Mouse (Mus musculus) lung, postnatal 0 days (tissue): ENCODE measurements around the gene Mpig6b. TPM values are rescaled to one million over a fixed set of nuclear protein-coding genes. Genes with fewer than 3 reads are reported as not detected.

Experiments
- ATAC-seq: fragments of 200-750 bp; cut with Nextera tagmentation; 2 replicates; pipeline ENCODE4 v1.8.0; 2017; ENCODE audit warnings: moderate library complexity
- DNase-seq: peaks from one replicate; pipeline ENCODE4 v3.0.0-alpha.2; 2016; ENCODE audit warnings: low spot score
- H3K27ac ChIP-seq: fragments of 300-500 bp; sonication (generic); 2 replicates; pipeline ENCODE4 v1.5.1; 2014; ENCODE audit warnings: antibody characterized with exemption, mild to moderate bottlenecking, low read length, mixed read lengths
- H3K27me3 ChIP-seq: fragments of 300-500 bp; sonication (generic); replicated peaks from 2 replicates; pipeline ENCODE4 v1.6.1; 2014; ENCODE audit warnings: low read length, mixed read lengths; ENCODE audit not compliant: insufficient read depth
- H3K36me3 ChIP-seq: fragments of 300-500 bp; sonication (generic); 2 replicates; pipeline ENCODE4 v1.6.1; 2014; ENCODE audit warnings: low read length, mixed read lengths; ENCODE audit not compliant: insufficient read depth
- H3K4me1 ChIP-seq: fragments of 300-500 bp; sonication (generic); 2 replicates; pipeline ENCODE4 v1.6.1; 2014; ENCODE audit warnings: antibody characterized with exemption, low read depth, low read length, mixed read lengths; ENCODE audit not compliant: insufficient read depth
- H3K4me2 ChIP-seq: fragments of 300-500 bp; sonication (generic); replicated peaks from 2 replicates; pipeline ENCODE4 v1.6.1; 2014; ENCODE audit warnings: low read depth, mild to moderate bottlenecking, low read length, moderate library complexity, mixed read lengths
- H3K4me3 ChIP-seq: fragments of 300-500 bp; sonication (generic); 2 replicates; pipeline ENCODE4 v1.5.1; 2014; ENCODE audit warnings: low read depth, low read length
- H3K9ac ChIP-seq: fragments of 300-500 bp; sonication (generic); replicated peaks from 2 replicates; pipeline ENCODE4 v1.6.1; 2014; ENCODE audit warnings: low read depth, mild to moderate bottlenecking
- H3K9me3 ChIP-seq: fragments of 300-500 bp; sonication (generic); 2 replicates; pipeline ENCODE4 v1.6.1; 2016; ENCODE audit warnings: low read length, mixed read lengths
- CTCF ChIP-seq: IDR thresholded peaks from 2 replicates; pipeline ENCODE4 v1.5.1; 2016; ENCODE audit warnings: antibody characterized with exemption, mild to moderate bottlenecking
- EP300 ChIP-seq: IDR thresholded peaks from 2 replicates; pipeline ENCODE4 v1.6.1; 2016; ENCODE audit warnings: antibody characterized with exemption, mild to moderate bottlenecking, control low read depth
- WGBS: fragments of 180-500 bp; shearing (Covaris S2); extraction: QIAGEN DNeasy Blood & Tissue Kit; methylation state at CpG from one replicate; pipeline ENCODE4 v1.1.7; 2014; 5-methylcytosine and 5-hydroxymethylcytosine counted together
- polyA plus RNA-seq: library from polyadenylated mRNA; unstranded; fragments of >200 nt; fragmentation: Nextera tagmentation; extraction: Ambion mirVana; gene quantifications from 2 replicates; pipeline ENCODE4 v1.2.1, GENCODE M21; 2015

The Mpig6b gene
- polyA plus RNA-seq, 1 experiment from 2014 or later, result 2.3 TPM

DNA sequence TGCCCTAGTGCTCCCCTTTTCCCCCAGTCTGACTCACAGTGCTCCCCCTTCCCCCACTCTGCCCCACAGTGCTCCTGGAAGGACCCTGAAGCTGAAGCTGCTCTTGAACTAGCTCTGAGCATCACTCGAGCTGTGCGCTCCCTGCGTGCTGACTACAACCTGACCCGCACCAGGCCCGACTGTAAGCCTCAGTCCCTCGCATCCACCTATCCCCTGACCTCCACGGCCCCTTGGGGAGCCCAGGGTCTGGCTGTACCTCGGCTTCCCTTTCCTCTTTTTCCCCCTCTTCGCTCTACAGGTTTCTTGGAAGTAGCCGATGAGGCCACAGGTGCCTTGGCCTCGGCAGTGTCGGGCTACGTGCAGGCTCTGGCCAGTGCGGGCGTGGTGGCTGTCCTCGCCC, 50.7 kb downstream of the Mpig6b start:
- no peaks in the 10 kb centered on the region for H3K9me3 ChIP-seq
- H3K4me3 ChIP-seq, result no peak overlapping the region
- no peak for ATAC-seq
- H3K4me1 ChIP-seq, result no peaks in the 10 kb centered on the region; the same call in 1 of the 2 replicates
- DNase-seq, result no peak
- no peak overlapping the region for H3K4me2 ChIP-seq
- no peak overlapping the region for H3K27ac ChIP-seq
- 89% methylated on average over 16 of the region's 16 CpGs for WGBS
- peaks cover 28% of the 10 kb centered on the region for H3K36me3 ChIP-seq
- H3K9ac ChIP-seq, result no peak overlapping the region
- no peaks in the 10 kb centered on the region for H3K27me3 ChIP-seq
- TF ChIP-seq CTCF (no peak), EP300 (no peak)

DNA sequence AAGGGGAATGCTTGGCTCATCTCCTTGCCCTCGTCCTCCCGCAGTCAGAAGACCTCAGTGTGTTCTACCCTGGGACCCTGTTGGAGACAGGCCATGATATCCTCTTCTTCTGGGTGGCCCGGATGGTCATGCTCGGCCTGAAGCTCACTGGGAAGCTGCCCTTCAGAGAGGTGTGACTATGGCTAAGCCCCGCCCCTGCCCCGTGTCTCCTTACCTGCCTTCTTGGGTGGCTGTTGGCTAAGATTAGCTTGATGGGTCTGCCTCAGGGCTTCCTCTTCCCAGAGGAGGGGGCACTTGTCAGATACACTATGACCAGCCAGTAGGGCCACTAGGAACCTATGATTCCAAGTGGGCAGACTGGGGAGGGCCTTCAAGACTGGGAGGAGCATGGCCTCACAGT, 52.8 kb downstream of the Mpig6b start:
- Histone ChIP-seq H3K36me3 (peaks cover 28% of the 10 kb centered on the region), H3K4me2 (no peak overlapping the region), H3K27ac (no peak overlapping the region), H3K4me1 (no peaks in the 10 kb centered on the region; the same call in 1 of the 2 replicates), H3K4me3 (no peak overlapping the region), H3K9me3 (no peaks in the 10 kb centered on the region), H3K9ac (no peak overlapping the region), H3K27me3 (no peaks in the 10 kb centered on the region)
- TF ChIP-seq CTCF (no peak), EP300 (no peak)
- no peak for ATAC-seq
- DNase-seq, result no peak
- WGBS, result 75% methylated on average over 6 of the region's 6 CpGs

Other genes with a start within 250 kb of the Mpig6b start
- 34.7 and 37.3 TPM in 2 replicates for gene Stk19, start 229.2 kb downstream of the Mpig6b start, polyA plus RNA-seq
- 39.8 and 40.9 TPM in 2 replicates for gene Dxo, start 229.2 kb downstream of the Mpig6b start, polyA plus RNA-seq
- 30.6 and 32.1 TPM in 2 replicates for gene Skiv2l, start 216.0 kb downstream of the Mpig6b start, polyA plus RNA-seq
- 45.0 and 49.0 TPM in 2 replicates for gene Nelfe, start 215.8 kb downstream of the Mpig6b start, polyA plus RNA-seq
- gene Cfb, start 203.7 kb downstream of the Mpig6b start, polyA plus RNA-seq, result 8.1 and 10.6 TPM in 2 replicates
- 0.89 and 0.99 TPM in 2 replicates for gene Zbtb12, start 186.7 kb downstream of the Mpig6b start, polyA plus RNA-seq
- not detected in 2 replicates for gene Gm20547, start 184.1 kb downstream of the Mpig6b start, polyA plus RNA-seq
- 11.7 and 13.6 TPM in 2 replicates for gene C2, start 167.9 kb downstream of the Mpig6b start, polyA plus RNA-seq
- 28.7 and 35.6 TPM in 2 replicates for gene Ehmt2, start 167.7 kb downstream of the Mpig6b start, polyA plus RNA-seq
- gene Slc44a4, start 151.7 kb downstream of the Mpig6b start, polyA plus RNA-seq, result 7.0 and 7.3 TPM in 2 replicates
- gene Neu1, start 134.9 kb downstream of the Mpig6b start, polyA plus RNA-seq, result 31.9 and 34.2 TPM in 2 replicates
- 0.35 and 0.50 TPM in 2 replicates for gene Hspa1b, start 106.9 kb downstream of the Mpig6b start, polyA plus RNA-seq
- not detected in 2 replicates for gene Gm20481, start 96.3 kb downstream of the Mpig6b start, polyA plus RNA-seq
- 8.2 and 11.9 TPM in 2 replicates for gene Hspa1a, start 94.0 kb downstream of the Mpig6b start, polyA plus RNA-seq
- 0.70 and 0.79 TPM in 2 replicates for gene Hspa1l, start 93.5 kb downstream of the Mpig6b start, polyA plus RNA-seq
- 47.3 and 55.4 TPM in 2 replicates for gene Lsm2, start 84.3 kb downstream of the Mpig6b start, polyA plus RNA-seq
- gene Vars, start 65.2 kb downstream of the Mpig6b start, polyA plus RNA-seq, result 24.6 and 24.7 TPM in 2 replicates
- gene Vwa7, start 49.6 kb downstream of the Mpig6b start, polyA plus RNA-seq, result 0.30 and 0.36 TPM in 2 replicates
- gene Sapcd1, start 38.2 kb downstream of the Mpig6b start, polyA plus RNA-seq, result 1.7 TPM in 2 replicates
- 1.8 and 2.4 TPM in 2 replicates for gene Msh5, start 19.4 kb downstream of the Mpig6b start, polyA plus RNA-seq
- 343 and 355 TPM in 2 replicates for gene Clic1, start 16.2 kb downstream of the Mpig6b start, polyA plus RNA-seq
- 238 and 247 TPM in 2 replicates for gene Ddah2, start 7.1 kb downstream of the Mpig6b start, polyA plus RNA-seq
- 3.5 and 4.9 TPM in 2 replicates for gene Ly6g6c, start 796 bp downstream of the Mpig6b start, polyA plus RNA-seq
- 2.8 and 3.1 TPM in 2 replicates for gene Ly6g6e, start 10.7 kb upstream of the Mpig6b start, polyA plus RNA-seq
- 14.4 and 14.7 TPM in 2 replicates for gene Ly6g6d, start 11.9 kb upstream of the Mpig6b start, polyA plus RNA-seq
- 0.71 and 0.74 TPM in 2 replicates for gene Ly6g6f, start 19.4 kb upstream of the Mpig6b start, polyA plus RNA-seq
- gene Abhd16a, start 23.1 kb upstream of the Mpig6b start, polyA plus RNA-seq, result 104 and 111 TPM in 2 replicates
- not detected in 2 replicates for gene Ly6g5c, start 42.1 kb upstream of the Mpig6b start, polyA plus RNA-seq
- gene Ly6g5b, start 49.2 kb upstream of the Mpig6b start, polyA plus RNA-seq, result 0.60 and 0.69 TPM in 2 replicates
- gene Gpank1, start 55.3 kb upstream of the Mpig6b start, polyA plus RNA-seq, result 16.0 and 18.5 TPM in 2 replicates
- gene Csnk2b, start 55.9 kb upstream of the Mpig6b start, polyA plus RNA-seq, result 203 and 207 TPM in 2 replicates
- gene D17H6S53E, start 60.2 kb upstream of the Mpig6b start, polyA plus RNA-seq, result 14.4 and 16.3 TPM in 2 replicates
- 0.19 and 0.27 TPM in 2 replicates for gene Apom, start 65.9 kb upstream of the Mpig6b start, polyA plus RNA-seq
- gene Bag6, start 69.0 kb upstream of the Mpig6b start, polyA plus RNA-seq, result 34.8 and 35.8 TPM in 2 replicates
- gene Prrc2a, start 98.7 kb upstream of the Mpig6b start, polyA plus RNA-seq, result 74.1 and 86.0 TPM in 2 replicates
- 9.9 and 10.3 TPM in 2 replicates for gene Aif1, start 109.9 kb upstream of the Mpig6b start, polyA plus RNA-seq
- gene Lst1, start 122.3 kb upstream of the Mpig6b start, polyA plus RNA-seq, result 24.8 and 27.5 TPM in 2 replicates
- gene Ltb, start 128.3 kb upstream of the Mpig6b start, polyA plus RNA-seq, result 2.3 and 3.0 TPM in 2 replicates
- 0.95 and 3.7 TPM in 2 replicates for gene Tnf, start 135.8 kb upstream of the Mpig6b start, polyA plus RNA-seq
- gene Lta, start 139.2 kb upstream of the Mpig6b start, polyA plus RNA-seq, result 0.11 TPM in 1 of 2 replicates, not detected in the other
- gene Gm16181, start 154.7 kb upstream of the Mpig6b start, polyA plus RNA-seq, result 0.60 TPM in 1 of 2 replicates, not detected in the other
- 4.7 and 6.1 TPM in 2 replicates for gene Atp6v1g2, start 167.5 kb upstream of the Mpig6b start, polyA plus RNA-seq
- 11.2 and 12.2 TPM in 2 replicates for gene Nfkbil1, start 169.6 kb upstream of the Mpig6b start, polyA plus RNA-seq
- gene Ddx39b, start 175.6 kb upstream of the Mpig6b start, polyA plus RNA-seq, result 161 and 170 TPM in 2 replicates
- gene H2-D1, start 196.5 kb upstream of the Mpig6b start, polyA plus RNA-seq, result 530 and 579 TPM in 2 replicates